Mouse (Mus musculus): ENCODE measurements around the gene Utp18.
"Not testable (repeated sequence)": the region's sequence is repeated elsewhere in the genome, so short reads cannot be mapped to it uniquely, and the experiment has no call there.

Utp18 gene

DNA sequence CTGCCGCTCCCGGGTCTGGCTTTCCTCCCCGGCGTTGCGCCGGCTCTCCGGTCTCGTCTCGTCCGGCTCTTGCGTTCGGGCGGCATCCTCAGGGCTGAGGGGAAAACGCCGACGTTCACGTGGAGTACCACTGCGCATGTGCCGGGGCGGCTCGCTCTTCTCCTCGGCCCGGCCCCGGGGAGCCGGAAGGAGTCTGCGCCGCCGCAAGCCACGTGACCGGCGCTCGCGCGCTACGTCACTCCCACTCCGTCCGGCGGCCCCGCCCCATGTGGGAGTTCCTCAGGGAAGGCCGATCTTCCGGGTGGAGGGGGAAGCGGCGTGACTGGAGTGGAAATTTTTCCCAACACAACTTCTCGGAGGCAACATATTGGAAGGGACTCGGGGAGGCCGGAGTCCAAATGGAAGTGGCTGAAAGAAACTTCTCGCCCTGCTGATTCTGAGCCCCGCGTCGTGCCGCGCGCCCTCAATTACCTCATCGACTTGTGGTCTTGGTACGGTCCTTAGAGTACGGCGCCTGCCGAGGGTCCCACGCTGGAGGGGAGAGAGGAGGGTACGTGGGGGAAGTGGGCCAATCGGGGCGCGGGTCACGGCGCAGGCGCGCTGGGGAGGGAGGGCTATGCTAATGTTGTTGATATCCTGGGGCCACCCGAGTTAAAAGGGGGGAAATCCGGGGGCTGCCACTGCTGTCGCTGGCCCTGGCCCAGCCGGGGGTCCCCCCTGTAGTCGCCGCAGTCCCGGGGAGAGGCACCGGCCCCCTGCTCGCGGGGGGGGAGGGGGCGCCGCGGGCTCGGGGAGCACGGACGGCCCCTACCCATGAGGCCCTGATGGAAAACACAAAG lies at the start of gene Utp18, which contains the start of gene Mbtd1:
Gene Utp18, minus strand, starts transcription at position 195 of the 839 bp plus-strand sequence.
Gene Mbtd1, plus strand, starts transcription at position 281 of the 839 bp plus-strand sequence.
- DNase-seq (ENCODE audit: low read depth, low spot score): peak; percentile 95

DNA sequence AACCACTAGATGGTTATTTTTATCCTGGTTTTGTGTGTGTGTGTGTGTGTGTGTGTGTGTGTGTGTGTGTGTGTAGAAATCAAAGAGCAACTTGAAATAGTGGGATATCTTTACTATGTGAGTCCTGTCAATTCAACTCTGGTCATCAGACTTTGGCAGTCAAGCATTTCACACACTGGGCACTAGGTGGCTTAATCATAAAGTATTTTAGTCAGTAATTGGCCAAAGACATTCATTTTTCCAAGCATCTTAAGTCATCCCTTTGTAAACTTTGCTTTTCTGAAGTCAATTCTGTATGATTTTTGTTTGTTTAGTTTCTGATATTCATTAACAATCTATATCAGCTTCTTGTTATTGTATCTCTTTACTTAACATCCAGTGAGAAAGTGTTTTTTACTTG lies 43.5 kb upstream of the Utp18 start:
- DNase-seq (ENCODE audit: low read depth, low spot score): no peak

DNA sequence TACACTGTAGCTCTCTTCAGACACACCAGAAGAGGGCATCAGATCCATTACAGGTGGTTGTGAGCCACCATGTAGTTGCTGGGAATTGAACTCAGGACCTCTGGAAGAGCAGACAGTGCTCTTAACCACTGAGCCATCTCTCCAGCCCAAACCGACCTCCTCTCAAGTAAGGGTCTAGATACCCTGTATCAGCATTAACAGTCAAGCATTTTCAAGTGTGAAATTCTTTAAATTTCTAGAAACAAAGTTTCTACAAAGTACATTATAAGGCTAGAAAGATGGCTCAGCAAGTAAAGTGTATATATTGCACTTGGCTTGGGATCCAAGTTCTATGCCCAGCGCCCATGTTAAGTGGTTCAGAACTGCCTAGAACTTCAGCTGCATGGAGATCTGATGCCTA lies 29.5 kb upstream of the Utp18 start:
- not testable (repeated sequence) for DNase-seq (ENCODE audit: low read depth, low spot score)

DNA sequence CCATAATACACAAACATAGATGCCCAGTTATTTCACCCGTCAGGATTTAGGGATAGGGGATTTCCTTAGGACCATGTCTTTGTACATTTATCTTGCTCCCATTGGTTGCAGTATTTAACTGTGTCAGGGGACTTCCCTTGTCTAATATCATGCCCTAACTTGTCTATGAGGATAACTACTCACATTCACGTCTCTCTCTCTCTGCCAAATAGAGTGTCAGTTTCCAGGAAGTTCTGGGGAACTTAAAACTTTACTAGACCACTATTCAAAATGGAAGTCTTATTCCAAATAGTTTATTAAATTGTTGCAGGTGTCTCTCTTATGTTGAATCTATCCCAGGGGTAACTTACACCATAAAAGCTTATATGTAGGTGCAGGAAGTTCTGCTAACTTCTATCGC lies 26.0 kb upstream of the Utp18 start:
- DNase-seq (ENCODE audit: low read depth, low spot score): no peak

DNA sequence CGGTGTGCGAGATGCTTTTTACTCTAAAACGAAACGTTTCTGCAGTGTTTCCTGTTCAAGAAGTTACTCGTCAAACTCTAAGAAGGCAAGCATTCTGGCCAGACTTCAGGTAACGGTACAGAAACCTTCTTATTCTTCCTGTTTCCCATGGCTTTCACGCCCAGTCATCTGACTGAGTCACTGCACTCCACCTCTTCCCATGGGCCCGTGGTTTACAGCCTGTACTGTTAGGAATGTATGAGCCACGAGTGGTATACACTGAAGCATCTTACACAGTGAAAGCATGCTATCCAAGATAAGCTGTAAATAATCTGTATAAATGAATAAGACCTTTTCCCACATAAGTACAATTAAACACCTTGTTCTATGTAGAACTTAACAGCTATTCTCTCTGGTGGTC lies 23.3 kb upstream of the Utp18 start:
- no peak for DNase-seq (ENCODE audit: low read depth, low spot score)

DNA sequence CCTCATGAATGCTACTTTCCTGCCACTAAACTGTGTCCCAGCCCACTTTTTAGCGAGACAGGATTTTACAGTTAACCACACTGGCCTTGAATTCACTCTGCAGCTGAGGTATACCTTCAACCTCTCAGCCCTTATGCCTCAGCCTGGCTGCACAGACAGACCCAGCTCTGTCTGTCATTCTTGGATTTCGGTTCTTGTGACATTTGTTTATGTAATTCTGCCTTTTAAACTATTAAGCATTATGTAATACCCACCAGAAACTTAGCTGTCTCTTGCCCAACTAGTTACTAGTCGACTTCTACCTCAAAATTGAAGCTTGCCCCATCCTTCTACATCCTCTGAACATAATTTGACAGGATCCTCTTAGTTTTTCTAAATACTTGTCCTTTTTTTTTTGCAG lies 22.3 kb upstream of the Utp18 start:
- no peak for DNase-seq (ENCODE audit: low read depth, low spot score)

DNA sequence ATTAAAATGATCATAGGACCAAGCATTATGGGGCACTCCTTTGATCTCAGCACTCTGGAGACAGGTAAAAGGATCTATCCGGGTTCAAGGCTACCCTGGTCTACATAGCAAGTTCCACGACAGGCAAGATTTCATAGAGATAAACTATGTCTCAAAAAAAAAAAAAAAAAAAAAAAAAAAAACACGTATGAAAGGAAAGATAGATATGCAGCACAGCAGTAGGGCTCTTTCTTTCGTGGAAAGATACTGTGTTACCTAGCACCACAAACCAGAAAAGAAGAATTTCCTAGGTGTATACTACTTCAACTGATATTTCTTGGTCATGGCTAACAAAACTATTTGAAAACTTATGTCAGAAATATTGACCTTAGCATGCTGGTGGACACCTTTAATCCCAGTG lies 21.3 kb upstream of the Utp18 start:
- no peak for DNase-seq (ENCODE audit: low read depth, low spot score)

DNA sequence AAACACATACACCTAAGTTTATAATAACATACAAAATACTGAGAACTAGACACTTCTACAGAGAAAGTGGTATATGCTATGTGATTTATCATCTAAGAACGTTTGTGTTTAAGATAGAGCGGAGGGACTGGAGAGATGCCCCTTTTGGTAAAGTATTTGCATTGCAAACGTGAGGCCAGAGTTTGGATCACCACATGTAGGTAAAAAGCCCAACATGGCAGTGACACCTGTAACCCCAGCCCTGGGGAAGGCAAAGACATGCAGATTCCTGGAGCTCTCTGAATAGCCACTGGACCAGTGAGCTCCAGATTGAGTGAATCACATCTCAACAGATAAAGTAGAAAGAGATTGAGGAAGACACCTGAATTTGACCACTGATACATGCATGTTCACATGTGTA lies 12.2 kb upstream of the Utp18 start:
- no peak for DNase-seq (ENCODE audit: low read depth, low spot score)

DNA sequence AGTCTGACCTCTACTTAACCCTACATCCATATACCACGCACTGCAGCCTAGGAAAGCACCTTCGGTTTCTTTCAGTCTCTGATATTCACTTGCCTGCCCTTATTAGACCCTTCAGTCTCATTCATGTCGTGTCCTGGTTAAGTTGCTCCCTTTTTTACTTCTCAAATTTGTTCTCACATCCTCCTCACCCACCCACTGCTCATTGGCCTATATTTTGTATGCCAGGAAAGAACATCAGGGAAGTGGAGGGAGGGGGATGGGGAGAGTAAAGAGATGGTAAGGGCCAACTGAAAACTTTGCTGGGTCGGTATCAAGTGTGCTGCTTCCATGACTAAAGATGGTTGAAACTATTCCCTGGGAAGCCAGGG lies 1.5 kb upstream of the Utp18 start:
- DNase-seq (ENCODE audit: low read depth, low spot score): no peak

DNA sequence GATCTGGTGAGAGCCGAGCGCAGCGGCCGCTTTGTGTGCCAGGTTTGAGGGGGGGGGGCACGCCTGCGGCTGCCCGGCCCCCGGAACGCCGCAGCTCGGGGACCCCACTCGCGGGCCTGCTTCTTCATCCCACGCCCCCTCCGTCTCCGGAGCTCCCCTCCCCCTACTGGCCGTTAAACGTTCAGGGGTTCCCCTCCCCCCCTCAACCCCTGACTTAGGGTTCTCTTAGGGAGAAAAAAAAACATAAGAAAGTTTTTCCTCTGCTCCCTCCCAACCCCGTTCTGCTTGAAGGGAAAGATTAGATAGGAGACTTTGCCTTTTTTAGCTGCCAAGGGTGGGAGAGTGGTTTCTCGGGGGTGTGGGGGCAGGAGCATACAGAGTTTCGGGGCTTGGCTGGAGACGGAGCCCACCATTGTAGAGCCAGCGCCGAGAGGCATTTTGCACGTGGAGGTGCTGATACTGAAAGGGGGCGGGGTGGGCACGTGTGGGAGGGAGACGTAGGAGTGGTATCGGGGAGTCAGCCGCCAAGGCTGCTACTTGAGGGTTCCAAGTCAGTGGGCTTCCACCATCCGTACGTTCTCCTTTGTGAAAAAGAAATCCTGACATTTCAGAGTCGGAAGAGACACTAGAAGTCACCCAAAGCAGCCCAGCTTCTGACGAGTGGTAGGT lies 979 bp upstream of the Utp18 start:
- peak; percentile 17 for DNase-seq (ENCODE audit: low read depth, low spot score)

DNA sequence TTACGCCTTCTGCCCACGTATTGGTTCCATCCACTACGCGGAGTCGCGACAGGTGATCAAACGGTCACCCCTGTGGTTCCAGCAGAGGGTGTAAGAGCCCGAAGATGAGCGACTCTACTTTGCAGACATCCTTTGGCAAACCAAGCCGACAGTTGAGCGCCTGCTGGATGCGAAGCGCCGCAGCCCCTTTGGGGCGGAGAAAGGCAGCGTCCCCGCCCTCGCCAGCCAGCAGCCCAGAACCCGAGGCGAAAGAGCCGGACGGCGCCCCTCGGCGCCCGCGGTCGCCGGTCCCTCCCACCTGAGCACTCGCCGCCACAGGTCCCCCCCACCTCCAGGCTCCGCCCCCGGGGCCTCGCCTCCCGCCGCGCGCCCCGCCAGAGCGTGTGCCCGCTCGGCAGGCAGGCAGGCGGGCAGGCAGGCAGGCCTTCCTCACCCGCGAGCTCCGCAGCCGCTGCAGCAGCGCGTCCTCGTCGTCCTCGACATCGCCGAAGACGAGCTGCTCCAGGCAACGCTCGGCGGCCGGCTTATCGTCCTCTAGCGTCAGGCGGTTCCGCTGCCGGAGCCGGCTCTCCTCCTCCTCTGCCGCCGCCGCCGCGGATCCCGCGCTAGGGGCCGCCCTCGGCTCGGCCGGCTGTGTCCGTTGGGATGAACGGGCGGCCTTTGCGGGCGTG lies 530 bp downstream of the Utp18 start:
- peak; percentile 30 for DNase-seq (ENCODE audit: low read depth, low spot score)

DNA sequence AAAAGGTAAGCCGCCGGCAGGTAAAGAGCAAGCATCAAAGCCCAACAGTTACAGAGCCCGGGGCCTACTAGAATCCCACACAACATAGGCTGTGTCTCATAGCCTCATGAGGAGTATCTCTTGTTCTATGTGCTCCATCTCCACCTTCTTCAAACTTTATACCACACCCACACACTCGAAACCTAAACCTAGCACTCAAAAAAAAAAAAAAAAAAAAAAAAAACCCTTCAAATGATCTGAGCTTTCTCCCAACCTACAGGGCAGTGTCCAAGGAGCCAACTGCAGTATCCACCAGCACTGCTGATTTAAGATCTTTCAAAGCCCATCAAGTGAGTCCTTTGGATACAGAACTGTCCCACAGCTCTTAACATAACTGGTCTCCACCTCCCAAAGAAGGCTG lies 1.5 kb downstream of the Utp18 start:
- no peak for DNase-seq (ENCODE audit: low read depth, low spot score)

DNA sequence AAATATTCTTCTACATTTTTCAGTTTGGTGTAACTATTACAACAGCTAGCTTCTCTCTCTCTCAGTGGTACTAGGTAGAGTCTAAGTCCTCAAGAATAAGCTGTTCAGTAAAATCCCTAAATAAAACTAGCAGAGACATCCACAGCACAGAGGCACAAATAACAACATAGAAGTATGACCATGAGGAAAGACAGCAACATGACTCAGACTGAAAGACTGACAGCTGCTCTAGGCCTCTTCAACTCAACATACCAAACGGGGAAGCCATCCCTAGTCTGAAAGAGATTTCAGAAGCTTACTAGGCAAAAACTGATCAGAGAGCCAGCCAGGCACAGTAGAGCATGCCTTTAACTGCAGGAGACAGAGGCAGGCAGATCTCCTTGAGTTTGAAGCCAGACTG lies 22.9 kb downstream of the Utp18 start:
- no peak for DNase-seq (ENCODE audit: low read depth, low spot score)

DNA sequence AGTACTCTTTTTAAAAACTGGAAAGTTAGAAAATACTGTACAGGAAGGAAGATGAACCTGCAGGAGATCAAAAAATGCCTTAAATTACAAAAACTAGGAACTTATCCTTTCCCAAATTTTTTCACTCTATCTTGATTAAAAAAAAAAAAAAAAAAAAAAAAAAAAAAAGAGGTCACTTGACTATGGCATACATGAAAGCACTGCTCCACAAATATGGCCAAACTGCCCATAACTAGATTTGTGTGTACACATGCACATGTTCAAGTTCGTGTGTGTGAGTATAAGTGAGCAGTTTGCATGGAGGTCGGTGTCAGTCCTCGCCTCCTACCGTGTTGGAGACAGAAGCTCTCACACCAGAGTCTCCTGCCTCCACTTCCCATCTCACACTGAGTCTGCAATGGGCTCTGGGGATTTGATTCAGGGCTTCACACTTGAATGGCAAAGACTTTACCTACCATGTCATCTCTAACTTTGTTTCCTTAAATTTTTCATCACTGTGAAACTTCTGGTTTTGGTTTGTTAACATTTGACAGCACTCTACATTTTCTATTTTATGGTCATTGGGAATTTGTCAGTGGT lies 23.4 kb downstream of the Utp18 start:
- no peak for DNase-seq (ENCODE audit: low read depth, low spot score)

DNA sequence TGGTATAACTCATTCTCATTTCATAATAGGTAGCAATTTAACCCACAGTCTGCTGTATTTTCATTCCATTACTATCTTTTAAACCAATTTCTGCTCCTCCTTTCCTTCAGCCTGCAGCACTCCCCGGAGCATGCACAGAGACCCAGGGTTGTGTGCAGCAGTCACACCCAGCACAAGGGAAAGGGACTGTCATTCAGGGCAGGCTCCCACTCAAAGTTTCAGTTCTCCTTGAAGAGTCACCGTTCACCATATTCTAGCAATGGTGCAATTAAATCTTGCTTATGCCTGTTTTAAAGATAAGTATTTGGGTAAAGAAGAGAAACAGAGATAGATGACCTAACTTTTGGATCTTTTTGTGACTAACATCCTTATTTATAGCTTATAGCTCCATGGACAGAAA lies 24.4 kb downstream of the Utp18 start:
- DNase-seq (ENCODE audit: low read depth, low spot score): no peak

DNA sequence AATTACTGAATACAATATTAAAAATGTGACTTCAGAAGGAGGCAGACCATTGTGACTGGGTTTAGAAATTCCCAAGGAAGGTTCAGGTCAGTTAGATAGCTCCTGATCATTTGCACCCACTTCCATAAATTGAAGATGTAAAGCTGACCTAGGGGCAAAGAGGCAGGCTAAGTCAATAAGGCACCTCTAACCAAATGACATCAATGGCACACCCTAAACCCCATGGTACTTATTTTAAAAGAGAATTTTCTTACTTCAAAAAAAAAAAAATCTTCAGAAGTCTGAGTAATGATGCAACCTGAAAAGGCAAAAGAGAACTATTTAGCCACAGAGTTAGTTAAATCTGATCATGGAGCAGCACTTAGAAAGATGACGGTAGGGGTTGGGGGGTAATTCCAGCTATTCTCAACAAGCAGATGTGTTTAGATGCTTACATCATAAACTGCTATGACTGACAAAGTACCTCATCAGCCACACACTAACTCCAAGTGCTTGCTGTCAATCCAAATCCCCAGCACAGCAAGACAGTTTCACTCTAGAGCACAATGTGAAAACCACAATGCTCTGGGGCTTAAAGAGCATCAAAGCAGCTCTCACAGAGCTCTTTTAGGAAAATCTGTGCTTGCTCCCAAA lies 24.9 kb downstream of the Utp18 start:
- DNase-seq (ENCODE audit: low read depth, low spot score): no peak

DNA sequence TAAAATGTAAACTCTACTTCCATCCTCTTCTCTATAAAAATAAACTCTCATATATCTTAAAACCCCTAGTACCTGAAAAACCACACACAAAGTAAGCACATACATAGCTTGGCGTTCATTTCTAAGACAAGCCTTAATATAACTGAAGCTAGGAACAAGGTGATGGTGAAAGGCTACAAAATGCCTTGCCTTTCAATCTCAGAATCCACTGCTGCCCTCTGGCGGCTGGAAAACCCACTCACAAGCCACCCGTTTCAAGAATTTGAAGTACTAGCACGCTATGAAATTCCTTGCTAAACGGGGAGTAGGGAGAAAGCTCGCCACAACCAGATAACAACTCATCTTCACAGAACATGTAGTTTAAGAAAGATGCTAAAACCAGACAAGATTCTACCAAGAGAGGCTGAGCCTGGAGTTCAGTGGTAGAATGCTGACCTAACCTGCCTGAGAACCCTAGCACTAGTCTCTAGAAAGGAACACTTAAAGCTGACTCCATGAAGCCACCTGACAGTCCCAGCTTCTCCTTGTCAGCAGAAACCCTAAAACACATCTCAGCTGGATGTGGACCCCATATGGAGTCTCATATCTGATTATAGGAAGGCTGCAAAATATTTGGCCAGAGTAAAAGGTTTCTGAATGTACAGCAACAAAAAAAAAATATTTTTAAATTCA lies 29.1 kb downstream of the Utp18 start:
- DNase-seq (ENCODE audit: low read depth, low spot score): peak; percentile 2

DNA sequence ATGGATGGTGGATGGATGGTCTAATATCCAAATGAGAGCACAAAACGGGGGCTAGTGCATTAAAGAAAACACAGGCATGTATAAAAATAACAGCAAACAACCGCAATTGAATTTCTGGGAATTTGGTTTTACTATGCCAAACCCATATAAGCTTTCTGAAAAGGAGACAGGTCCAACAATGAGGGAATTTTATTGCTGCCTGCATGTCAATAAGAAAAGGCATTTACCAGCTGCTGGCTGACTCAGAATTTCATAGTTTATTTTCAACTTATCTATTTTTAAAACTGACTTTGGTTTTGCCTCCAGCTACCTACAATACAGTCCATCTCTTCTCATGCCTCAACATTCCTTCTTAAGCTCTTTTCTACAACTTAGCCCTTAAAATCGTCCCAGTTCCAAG lies 33.0 kb downstream of the Utp18 start:
- DNase-seq (ENCODE audit: low read depth, low spot score): no peak

DNA sequence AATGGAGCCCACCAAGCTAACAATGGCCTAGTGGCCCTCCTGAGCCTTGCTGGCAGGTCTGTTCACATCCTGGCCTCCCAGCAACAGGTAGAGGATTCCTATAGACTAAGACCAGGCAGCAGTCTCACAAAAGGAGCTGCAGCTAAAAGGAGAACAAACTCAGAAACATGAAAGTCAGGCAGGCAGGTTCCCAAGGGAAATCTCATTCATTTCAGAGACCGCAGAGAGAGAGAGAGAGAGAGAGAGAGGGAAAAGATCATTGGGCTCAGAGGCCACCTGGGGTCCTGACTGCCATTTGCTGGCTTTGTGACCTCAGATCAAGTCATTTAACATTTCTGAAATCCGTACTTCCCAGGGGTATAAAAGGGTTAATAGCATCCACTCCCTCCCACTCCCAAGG lies 38.2 kb downstream of the Utp18 start:
- no peak for DNase-seq (ENCODE audit: low read depth, low spot score)

DNA sequence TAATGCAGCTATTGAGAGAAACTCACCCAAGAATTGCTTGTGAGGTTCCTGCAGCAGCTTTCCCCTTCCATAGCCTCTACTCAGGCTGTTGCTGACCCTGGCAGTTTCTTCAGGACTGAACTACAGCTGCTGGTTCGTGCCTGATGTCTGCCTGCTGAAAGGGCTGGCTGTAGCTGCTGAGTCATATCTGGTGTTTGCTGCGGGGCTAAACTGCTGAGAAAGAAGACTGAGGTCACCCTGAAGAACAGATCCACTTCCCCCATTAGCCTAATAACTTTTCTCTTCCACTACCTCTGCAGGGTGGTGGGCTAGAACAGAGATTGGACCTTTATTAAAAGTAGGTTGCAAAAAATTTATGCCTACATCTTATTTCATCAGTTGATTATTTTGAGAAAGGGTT lies 49.8 kb downstream of the Utp18 start:
- DNase-seq (ENCODE audit: low read depth, low spot score): no peak

DNA sequence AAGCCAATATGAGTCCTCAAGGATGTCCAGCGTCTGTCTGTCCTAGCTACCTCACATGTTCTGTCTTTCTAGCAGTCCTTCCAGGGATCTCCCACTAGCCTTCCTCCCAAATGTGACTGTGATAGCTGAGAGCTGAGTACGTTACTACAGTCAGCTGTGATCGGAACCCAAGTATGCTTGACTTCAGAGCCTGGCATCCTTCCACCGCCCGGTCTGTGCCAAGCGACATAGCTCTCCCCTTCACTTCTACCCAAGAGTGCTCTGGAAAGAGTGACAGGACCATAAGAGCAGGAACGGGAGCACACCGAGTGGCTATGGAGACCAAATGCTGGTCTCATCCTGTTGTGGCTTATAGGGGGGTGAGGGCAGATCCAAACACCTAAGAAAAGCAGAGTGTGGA lies 55.6 kb downstream of the Utp18 start:
- DNase-seq (ENCODE audit: low read depth, low spot score): no peak
